Mouse (Mus musculus): ENCODE results near the gene Arhgap9.

Gene Arhgap9

GRCm38 (mm10) chr10:127321621-127322020 is at the start of gene Arhgap9:
Gene Arhgap9, plus strand, starts transcription at chr10:127321964.
- peak; percentile 61 for DNase-seq

- DNase-seq: no peak
Observed at GRCm38 (mm10) chr10:127272371-127272770, 49.4 kb upstream of the Arhgap9 start.

GRCm38 (mm10) chr10:127274261-127275022 is 47.3 kb upstream of the Arhgap9 start:
- DNase-seq: no peak

GRCm38 (mm10) chr10:127279730-127280129 is 42.0 kb upstream of the Arhgap9 start:
- no peak for DNase-seq

- DNase-seq: no peak
Observed at GRCm38 (mm10) chr10:127281316-127281715, 40.4 kb upstream of the Arhgap9 start.

- no peak for DNase-seq
Observed at GRCm38 (mm10) chr10:127282620-127283215, 39.0 kb upstream of the Arhgap9 start.

- no peak for DNase-seq
Observed at GRCm38 (mm10) chr10:127284105-127284622, 37.6 kb upstream of the Arhgap9 start.

GRCm38 (mm10) chr10:127284724-127285500 is 36.9 kb upstream of the Arhgap9 start:
- DNase-seq: no peak

GRCm38 (mm10) chr10:127285644-127286043 is 36.1 kb upstream of the Arhgap9 start:
- DNase-seq: no peak

GRCm38 (mm10) chr10:127286194-127286593 is 35.6 kb upstream of the Arhgap9 start:
- no peak for DNase-seq

- no peak for DNase-seq
Observed at GRCm38 (mm10) chr10:127286730-127287129, 35.0 kb upstream of the Arhgap9 start.

GRCm38 (mm10) chr10:127287271-127287935 is 34.4 kb upstream of the Arhgap9 start:
- no peak for DNase-seq

GRCm38 (mm10) chr10:127287936-127288293 is 33.8 kb upstream of the Arhgap9 start:
- no peak for DNase-seq

- DNase-seq: peak; percentile 73
Observed at GRCm38 (mm10) chr10:127288328-127288799, 33.4 kb upstream of the Arhgap9 start.

GRCm38 (mm10) chr10:127288800-127289572 is 32.8 kb upstream of the Arhgap9 start, which contains the start of gene Mbd6:
Gene Mbd6, minus strand, starts transcription at chr10:127289018.
- DNase-seq: peak; percentile 95

GRCm38 (mm10) chr10:127289573-127290191 is 32.1 kb upstream of the Arhgap9 start:
- DNase-seq: peak; percentile 51

GRCm38 (mm10) chr10:127290307-127290929 is 31.3 kb upstream of the Arhgap9 start:
- DNase-seq: peak; percentile 100

- peak; percentile 64 for DNase-seq
Observed at GRCm38 (mm10) chr10:127290930-127291880, 30.6 kb upstream of the Arhgap9 start.

GRCm38 (mm10) chr10:127291881-127292638 is 29.7 kb upstream of the Arhgap9 start:
- no peak for DNase-seq

All from thymus, postnatal 14 days (tissue).